Mouse (Mus musculus): Measurements from ENCODE around the gene Ptpn13. TPM values are rescaled to one million over a fixed set of nuclear protein-coding genes. Genes with fewer than 3 reads are reported as not detected.

The Ptpn13 gene
- total RNA-seq, 2 experiments from 2014 or later, result 0.30 to 0.58 TPM

DNA sequence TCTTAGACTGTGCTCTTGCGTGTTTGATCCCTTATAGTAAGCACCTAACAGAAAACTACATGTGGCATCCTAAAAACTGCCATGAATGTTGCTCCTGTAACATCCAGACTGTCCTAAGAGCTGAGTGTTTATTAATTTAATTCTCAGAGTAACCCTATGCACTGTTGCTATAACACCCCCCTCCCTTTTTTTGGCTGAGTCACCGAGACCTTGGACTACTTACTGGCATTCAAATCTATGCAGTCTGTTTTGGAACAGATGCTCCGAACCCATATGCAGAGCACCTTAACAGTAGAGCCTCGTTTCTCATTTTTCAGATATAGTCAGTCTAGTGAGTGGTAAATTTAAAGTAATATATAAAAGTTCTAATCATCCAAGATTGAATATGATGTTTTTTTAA, 90.9 kb downstream of the Ptpn13 start:
- ATAC-seq (replicated peaks; ENCODE audit: poor library complexity), result no peak

DNA sequence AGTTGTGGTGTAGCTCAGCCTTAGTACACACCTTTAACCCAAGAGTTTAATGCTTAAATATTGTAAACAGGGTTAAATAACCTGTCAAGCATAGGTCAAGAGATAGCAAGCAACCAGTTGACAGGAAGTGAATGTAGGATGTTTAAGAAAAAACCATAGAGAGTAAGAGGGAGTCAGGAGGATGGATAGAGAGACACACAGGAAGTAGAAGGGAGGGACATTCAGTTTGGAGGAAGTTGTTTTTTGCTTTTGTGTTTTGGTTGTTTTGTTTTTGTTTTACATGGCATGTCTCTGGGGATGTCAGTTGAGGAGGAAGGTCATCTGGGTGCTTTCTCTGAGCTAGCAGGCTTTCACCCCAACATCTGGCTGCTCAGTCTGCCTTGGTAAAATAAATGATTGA, 91.6 kb downstream of the Ptpn13 start:
- no peak for ATAC-seq (replicated peaks; ENCODE audit: poor library complexity)

DNA sequence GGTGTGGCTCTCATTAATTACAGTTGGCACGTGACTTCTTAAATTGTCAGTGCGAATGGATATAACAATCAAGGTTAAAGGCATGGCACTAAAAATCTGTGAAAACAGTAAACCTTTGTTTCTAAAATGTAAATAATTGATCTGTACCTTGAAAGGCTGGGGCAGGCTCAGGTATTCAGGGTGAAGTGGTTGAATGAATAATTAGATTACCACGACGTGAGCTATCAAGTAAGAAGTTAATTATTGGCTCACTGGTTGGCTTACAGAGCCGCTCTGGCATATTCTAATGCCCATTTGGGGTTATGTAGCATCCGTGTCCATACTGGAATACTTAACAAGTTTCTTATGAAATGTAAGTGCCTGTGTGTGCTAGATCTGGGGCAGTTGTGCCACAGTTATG, 92.6 kb downstream of the Ptpn13 start:
- no peak for ATAC-seq (replicated peaks; ENCODE audit: poor library complexity)

DNA sequence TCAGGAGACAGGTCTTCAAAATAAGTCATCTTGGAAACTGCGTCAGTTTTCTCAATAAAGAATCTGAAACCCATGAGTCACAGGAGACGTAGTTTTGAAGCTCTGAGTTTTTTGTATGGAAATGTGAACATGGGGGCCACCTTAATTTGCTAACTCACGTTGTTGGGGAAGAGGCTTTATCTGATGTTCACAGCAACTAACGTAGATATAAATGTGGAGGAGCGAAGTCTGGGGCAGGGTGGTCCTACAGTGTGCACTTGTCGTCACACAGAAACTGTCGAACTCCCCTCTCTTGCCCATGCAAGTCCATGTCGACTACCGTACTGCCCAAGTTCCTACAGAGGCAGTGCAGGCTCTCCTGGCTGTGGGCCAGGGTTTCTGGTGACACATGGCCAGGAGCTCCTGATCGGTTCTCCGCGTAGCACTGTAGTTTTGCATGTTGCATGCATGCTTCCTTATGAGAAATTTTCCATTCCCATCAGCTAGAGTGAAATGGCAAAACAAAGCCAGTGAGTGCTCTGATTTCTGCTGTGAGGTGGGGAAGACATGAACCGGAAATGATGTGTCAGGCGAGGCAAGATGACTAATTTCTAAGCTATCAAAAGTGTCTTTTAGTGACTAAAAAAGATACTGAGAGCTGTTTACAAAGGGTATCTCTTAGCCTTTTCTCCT, 93.9 kb downstream of the Ptpn13 start:
- ATAC-seq (replicated peaks; ENCODE audit: poor library complexity), result peak; percentile 69

DNA sequence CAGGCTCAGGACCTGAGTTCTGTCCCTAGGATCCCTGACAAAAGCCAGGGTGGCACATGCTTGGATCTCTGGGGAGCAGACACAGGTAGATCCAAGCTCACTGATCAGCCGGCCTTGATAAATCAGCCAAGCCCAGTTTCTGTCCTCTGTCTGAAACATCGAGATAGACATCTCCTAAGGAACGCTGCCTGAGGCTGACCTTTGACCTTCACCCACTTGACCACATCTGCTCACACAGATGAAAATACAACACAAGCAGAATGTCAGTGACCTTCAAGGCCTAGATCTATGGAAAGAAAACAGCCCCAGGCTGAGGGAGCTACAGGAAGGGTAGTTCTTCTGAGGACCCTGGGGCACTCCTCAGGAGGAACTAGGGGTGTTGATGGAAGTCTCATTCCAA, 97.4 kb downstream of the Ptpn13 start:
- no peak for ATAC-seq (replicated peaks; ENCODE audit: poor library complexity)

DNA sequence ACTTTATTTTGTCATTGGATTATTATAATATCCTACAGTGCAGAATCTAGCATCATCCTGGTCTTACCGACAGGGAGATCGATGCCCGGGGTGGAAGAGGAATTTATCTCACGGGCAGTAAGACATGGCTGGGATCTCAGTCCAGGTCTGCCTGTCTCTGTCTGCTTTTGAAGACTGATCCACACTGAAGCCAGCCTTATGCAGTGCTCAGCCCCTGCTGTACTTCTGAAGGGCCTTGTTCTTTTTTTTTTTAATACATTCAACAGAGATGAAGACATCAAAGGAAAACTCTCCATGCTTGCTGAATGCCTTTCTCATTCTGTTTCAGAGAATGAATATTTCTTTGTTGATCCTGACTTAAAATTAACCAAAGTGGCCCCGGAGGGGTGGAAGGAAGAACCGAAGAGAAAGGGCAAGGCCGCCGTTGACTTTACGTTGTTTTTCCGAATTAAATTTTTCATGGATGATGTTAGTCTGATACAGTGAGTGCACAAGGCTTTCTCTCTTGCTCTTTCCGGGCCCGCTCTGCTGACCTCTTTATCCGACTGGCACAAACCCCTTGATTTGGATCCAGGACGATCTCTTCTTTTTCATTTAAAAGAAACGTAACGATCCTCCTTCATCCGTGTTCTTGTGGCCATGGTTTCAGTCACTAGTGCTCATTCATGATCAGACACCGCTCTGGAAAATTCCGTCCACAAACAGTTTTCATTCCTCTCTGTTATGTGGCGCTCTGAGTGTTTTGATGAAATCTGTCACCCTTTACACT, 101.9 kb downstream of the Ptpn13 start:
- ATAC-seq (replicated peaks; ENCODE audit: poor library complexity), result no peak

DNA sequence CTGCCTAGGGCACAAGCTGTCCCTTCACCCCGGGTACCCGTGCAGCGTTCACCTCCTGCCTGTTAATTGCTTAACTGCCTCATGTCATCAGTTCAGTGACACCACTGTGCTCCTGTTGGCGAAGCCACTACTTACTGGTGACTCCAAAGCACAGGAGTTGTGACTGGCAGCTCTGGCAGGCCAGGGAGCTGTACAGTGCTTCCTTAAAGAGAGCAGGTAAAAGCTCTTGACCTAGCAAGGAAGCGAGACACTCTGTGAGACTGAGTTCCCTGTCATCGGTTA, 102.4 kb downstream of the Ptpn13 start:
- no peak for ATAC-seq (replicated peaks; ENCODE audit: poor library complexity)

DNA sequence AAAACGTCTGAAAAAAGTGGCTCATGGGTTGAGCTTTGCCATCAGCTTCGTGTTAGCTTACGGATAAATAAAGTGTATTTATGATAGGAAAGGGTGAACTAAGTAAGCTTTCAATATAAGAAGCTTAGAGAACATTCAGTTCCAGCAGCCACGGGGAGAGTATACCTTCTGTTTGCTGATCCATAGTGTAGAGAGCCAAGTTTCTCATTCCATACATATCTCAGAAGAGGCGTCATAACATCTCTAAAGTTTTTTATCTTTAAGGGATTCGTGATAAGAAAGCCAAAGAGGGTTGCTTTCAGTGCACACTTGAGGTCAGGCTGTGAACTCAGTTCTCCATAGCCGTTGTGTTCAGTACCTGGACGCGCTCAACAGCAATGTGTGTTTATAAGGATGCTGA, 105.2 kb downstream of the Ptpn13 start:
- no peak for ATAC-seq (replicated peaks; ENCODE audit: poor library complexity)

DNA sequence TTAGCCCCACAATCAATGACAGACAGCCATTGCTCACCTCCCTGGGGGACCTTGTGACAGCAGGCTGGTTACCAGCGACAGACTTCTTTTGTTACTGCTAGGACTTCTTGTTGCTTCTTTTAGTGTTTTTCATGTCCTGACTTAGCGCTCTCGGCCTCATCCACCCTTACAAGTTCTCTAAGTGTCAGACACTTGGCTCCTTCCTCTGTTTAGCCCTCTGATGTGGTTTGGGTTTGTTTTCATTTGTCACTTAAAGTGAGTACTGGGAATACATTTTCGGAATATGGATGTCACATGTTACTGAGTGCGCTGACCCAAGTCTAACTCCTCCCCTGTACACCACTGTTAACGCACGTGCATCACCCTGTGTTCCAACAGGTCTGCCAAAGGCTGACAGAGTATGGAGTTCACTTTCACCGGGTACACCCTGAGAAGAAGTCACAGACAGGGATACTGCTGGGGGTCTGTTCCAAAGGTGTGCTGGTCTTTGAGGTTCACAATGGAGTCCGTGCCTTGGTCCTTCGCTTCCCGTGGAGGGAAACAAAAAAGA, 107.9 kb downstream of the Ptpn13 start:
- no peak for ATAC-seq (replicated peaks; ENCODE audit: poor library complexity)

DNA sequence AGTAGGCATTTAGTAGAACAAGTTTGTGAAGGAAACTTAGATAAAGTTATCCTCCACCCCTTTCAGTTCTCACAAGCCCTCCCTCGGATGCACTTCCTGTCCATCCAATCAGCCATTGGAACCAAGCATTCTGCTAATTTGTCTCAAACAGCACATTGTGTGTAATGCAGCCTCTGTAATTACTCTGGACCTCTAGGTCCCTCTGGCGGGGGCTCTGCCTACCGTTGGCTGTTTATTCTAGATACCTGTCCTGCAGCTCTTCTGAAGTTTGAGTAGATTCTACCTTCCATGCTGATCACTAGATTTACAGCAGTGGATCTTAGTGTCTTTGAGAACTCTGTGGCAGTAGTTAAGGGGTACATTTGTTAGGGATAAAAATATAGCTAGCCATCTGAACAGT, 109.5 kb downstream of the Ptpn13 start:
- ATAC-seq (replicated peaks; ENCODE audit: poor library complexity), result no peak

DNA sequence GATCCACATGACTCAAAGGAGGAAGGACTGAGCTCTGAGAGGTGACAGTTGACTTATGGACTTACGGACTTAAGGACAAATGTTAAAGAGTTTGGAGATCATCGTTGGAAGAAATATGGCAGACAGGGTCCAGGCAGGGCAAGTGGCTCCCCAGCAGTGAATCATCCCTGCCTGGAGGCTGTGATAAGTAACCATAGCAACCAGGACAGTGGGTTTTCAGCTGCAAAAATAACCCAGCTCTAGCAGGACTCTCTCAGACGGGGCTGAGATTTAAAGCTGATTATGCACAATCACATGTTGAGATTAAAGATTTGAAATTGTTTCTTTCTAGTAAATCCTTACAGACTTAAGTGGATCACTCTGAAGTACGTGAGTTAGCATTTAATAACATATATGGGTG, 112.4 kb downstream of the Ptpn13 start:
- no peak for ATAC-seq (replicated peaks; ENCODE audit: poor library complexity)

DNA sequence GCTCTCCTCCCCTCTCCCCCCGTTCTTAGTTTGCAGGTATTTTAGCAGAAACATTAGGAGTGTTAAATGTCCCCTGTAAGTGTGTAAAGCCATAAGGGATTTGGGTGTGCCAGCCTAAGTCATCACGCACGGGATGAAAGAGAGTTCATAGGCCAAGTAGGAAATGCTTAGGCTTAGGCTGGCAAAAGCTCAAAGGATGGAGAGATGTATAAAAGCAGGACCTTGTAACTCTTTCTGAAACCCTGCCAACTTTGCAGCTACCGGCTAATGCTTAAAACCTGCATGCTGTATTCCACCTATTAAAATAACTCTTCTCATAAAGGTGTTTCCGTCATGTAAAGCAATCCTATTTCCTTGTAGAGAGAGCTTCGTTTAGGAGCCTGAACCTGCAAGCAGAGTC, 115.6 kb downstream of the Ptpn13 start:
- no peak for ATAC-seq (replicated peaks; ENCODE audit: poor library complexity)

DNA sequence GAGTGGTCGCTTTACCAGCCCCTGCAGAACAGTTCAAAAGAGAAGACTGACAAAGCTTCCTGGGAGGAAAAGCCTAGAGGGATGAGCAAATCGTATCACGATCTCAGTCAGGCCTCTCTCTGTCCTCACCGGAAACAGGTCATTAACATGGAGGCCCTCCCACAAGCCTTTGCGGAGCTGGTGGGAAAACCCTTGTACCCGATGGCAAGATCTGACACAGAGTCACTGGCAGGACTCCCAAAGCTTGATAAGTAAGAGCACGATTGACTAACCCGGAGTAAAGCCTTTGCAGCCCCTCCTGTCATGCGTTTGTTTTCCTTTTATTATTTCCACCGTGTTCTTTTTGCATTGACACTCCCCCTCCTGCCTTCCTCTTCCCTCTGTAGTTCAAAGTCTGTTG, 116.1 kb downstream of the Ptpn13 start:
- no peak for ATAC-seq (replicated peaks; ENCODE audit: poor library complexity)

DNA sequence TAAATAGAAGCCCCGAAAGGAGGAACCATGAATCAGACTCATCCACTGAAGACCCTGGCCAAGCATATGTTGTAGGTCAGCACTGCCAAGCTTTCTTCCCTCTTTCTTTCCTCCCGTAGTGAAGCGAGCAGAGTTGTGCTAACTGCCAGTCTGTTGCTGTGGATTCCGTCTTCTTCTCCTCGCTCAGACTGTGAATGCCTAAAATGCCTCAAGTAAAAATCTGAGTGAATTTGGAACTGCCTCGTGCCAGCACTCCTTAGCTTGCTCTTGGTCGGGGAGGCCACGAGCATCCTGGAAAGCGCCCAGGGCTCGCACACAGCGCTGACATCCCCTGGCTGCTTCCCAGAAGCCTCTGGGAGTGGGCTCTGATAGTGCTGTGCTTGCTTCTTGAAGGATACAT, 116.5 kb downstream of the Ptpn13 start:
- ATAC-seq (replicated peaks; ENCODE audit: poor library complexity), result no peak

DNA sequence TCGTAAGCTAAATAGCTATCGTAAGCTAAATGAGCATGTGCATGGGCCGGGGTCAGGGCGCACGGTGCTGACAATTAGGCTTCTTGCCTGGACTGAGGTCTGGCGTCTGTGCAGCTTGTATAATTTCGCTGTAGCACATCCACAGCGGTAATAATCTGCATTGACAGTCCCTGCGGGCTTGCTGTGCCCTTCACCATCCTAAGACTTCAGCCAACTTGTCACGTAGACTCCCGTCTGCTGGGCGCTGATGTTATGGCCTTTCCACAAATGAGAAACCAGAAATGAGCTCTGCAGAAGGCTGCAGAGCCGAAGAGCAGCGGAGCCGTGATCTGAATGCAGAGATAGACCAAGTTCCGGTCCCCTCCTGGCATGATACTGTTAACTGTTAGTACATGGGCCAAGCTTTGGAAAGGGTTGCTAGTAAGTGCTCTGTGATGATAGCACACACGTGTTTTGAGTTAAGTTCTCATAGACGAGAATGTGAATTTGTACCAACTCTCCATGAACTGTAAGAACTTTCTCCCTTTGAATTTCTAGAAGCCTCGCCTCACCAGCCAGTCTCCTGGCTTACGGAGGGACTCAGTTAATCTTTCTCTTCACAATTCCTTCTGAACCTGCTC, 120.5 kb downstream of the Ptpn13 start:
- ATAC-seq (replicated peaks; ENCODE audit: poor library complexity), result no peak

DNA sequence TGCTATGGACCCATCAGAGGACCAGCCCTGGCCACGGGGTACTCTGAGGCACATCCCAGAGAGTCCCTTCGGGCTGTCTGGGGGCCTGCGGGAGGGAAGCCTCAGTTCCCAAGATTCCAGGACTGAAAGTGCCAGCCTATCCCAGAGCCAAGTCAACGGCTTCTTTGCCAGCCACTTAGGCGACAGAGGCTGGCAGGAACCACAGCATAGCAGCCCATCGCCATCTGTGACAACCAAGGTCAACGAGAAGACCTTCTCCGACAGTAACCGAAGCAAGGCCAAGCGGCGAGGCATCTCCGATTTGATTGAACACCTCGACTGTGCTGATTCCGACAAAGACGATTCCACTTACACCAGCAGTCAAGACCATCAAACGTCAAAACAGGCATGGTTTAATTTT, 129.8 kb downstream of the Ptpn13 start:
- ATAC-seq (replicated peaks; ENCODE audit: poor library complexity), result no peak

DNA sequence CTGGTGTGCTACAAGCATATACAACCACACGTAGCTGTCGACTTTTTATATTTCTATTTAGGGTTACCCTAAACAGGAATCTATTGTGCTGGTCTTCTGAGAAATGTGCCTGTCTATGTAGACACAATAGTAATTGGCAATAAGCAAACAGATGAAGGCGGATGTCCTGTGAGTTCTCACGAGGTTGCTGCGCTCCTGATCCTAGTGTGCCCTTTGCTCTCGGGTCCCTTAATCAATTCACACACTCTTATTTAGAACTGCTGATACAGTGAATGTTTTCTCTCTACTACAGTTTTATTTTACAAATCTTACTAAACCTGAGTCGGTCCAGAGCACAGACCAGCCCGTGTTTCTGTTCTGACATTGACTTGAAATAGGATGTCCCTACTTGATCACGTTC, 135.6 kb downstream of the Ptpn13 start:
- no peak for ATAC-seq (replicated peaks; ENCODE audit: poor library complexity)

DNA sequence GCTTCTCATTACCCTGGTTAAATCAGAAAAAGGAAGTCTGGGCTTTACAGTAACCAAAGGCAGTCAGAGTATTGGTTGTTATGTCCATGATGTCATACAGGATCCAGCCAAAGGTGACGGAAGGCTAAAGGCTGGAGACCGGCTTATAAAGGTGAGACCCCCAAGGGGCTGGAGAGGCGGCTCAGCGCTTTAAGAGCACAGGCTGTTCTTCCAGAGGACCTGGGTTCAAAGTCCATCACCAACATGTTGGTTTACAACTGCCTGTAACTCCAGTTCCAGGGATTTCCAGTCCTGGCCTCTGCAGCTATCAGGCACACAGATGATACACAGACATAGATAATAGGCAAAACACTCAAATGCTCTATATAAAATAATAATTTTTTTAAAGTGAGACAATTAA, 143.0 kb downstream of the Ptpn13 start:
- ATAC-seq (replicated peaks; ENCODE audit: poor library complexity), result no peak

DNA sequence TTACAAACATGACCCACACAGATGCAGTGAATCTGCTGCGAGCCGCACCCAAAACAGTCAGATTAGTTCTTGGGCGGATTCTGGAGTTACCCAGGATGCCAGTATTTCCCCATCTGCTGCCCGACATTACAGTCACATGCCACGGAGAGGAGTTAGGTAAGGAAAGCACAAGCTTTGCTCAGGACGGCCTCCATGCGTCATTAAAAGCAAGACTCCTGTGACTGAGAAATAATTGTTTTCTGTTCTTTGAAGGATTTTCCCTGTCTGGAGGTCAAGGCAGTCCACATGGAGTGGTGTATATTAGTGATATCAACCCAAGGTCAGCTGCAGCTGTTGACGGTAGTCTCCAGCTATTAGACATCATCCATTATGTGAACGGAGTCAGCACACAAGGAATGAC, 144.5 kb downstream of the Ptpn13 start:
- no peak for ATAC-seq (replicated peaks; ENCODE audit: poor library complexity)

DNA sequence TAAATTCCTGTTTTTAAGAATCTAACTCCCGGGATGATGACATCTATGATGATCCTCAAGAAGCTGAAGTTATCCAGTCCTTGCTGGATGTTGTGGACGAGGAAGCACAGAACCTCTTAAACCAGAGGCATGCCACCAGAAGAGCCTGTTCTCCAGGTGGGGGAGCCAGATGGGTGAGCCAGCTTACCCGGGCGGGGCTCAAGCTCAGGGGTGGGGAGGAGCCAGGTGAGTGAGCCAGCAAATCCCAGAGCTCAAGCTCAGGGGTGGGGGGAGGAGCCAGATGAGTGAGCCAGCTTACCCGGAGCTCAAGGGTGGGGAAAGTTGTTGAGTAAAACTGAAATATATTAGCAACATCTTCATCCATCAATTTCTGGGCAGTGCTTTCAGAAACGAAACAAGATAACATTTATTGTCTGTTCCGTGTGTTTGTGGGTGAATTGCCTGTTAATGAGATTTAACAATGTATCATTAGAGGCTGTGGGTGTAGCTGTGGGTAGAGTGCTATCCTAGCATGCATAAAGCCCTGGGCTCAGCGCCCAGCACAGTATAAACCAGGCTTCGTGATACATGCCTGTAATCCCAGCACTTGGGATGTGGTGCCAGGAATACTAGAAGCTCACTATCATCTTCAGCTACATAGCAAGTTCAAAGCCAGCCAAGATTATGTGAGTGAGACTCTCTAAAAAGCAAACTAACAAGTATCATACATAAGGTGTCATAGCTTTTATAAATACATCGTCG, 154.9 kb downstream of the Ptpn13 start:
- ATAC-seq (replicated peaks; ENCODE audit: poor library complexity), result peak; percentile 65

DNA sequence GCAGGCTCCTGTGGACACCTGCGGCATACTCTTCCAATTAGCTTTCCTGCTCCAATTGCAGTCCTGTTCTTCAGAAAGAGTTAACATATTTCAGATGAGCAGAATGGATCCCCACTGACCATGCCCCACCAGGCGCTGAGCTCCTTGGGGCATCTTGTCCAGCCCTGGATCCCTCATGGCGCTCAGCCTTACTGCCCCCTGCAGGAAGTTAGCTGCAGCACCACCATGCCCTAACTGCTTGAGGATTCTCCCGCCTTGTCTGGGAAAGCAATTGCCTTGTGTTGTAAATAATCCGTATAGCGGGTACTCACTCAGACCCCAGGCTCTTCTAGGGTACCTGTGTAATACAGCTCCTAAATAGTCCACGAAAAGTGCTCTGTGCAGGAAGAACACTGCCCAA, 162.2 kb downstream of the Ptpn13 start:
- peak; percentile 79 for ATAC-seq (replicated peaks; ENCODE audit: poor library complexity)

DNA sequence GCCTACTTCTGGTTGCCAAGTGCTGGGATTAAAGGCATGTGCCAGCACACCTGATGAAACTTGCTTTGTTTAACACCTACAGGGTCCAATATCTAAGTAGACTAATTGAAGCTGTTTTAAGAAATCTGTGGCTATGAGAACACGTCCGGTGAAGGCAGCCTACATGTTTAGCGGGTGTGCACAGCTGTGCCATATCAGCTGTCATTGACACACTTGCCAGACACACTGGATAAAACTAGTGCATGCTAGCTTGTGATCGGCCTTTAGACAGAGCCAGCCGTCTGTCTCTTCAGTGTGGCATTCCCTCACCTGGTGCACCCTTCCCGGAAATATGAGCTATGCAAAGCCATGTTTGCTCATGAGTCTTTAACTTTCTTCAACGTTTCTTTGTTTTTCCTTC, 166.9 kb downstream of the Ptpn13 start:
- ATAC-seq (replicated peaks; ENCODE audit: poor library complexity), result no peak

All from megakaryocyte progenitor cell, adult 5-6 weeks (primary cell).